Mouse (Mus musculus): ENCODE measurements at regions not wholly inside any gene's neighbourhood (a gene's known extent, or its start where the extent isn't known, plus 50 kb on each side); places are given as distances from the start of the nearest gene placed in this dataset.
"Not testable (repeated sequence)": the region's sequence is repeated elsewhere in the genome, so short reads cannot be mapped to it uniquely, and the experiment has no call there.

DNA sequence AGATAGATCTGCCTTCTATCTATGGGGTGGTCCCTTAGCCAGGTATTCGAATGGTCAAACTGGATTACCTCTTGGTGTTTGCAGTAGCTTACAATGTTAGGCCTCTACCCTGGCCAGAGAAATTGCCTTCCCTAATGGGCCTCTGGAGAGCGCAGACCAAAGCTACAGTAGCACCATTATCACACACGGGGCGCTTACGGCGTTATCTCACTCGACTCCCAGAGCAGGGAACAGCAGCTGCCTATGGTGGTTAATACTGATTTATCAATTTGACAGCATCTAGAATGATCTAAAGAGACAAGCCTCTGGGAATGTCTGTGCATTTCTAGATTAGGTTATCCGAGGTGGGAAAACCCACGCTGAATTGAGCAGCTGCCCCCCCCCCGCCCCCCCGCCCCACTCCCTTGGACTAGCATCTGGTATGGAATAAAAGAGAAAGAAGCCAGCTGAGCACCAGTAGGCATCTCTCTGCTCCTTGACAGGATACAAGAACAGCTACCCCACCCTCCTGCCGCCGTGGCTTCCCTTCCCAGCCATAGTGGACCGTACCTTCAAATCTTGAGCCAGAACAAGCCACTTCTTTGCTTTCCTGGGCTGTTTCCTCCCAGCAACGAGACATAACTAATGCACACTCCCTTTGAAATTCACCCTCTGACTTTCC lies 151.7 kb upstream of the Ajap1 start:
- H3K9me3 ChIP-seq (replicated peaks; ENCODE audit: control insufficient read depth, low read length): no peaks in the 10 kb centered on the region
- no peak overlapping the region for H3K4me2 ChIP-seq (ENCODE audit: low read depth, low read length)
- no peak for ATAC-seq (ENCODE audit: insufficient read depth, low FRiP score)
- 37% methylated on average over 15 of the region's 15 CpGs for WGBS
- H3K36me3 ChIP-seq (ENCODE audit: control insufficient read depth, insufficient read depth, low read length): no peaks in the 10 kb centered on the region
- H3K9ac ChIP-seq (ENCODE audit: low read length): no peak overlapping the region
- no peaks in the 10 kb centered on the region for H3K4me1 ChIP-seq (ENCODE audit: control insufficient read depth, insufficient read depth, low read length)
- H3K27me3 ChIP-seq (ENCODE audit: control insufficient read depth, insufficient read depth, low read length): no peaks in the 10 kb centered on the region
- no peak overlapping the region for H3K4me3 ChIP-seq (replicated peaks; ENCODE audit: low read length)
- no peak overlapping the region for H3K27ac ChIP-seq (ENCODE audit: low read length)

- no peaks in the 10 kb centered on the region for H3K27me3 ChIP-seq (ENCODE audit: control insufficient read depth, insufficient read depth, low read length)
- no peak overlapping the region for H3K27ac ChIP-seq (ENCODE audit: low read length)
- no peak overlapping the region for H3K4me3 ChIP-seq (replicated peaks; ENCODE audit: low read length)
- no peaks in the 10 kb centered on the region for H3K36me3 ChIP-seq (ENCODE audit: control insufficient read depth, insufficient read depth, low read length)
- no peak overlapping the region for H3K4me2 ChIP-seq (ENCODE audit: low read depth, low read length)
- H3K9me3 ChIP-seq (replicated peaks; ENCODE audit: control insufficient read depth, low read length): no peaks in the 10 kb centered on the region
- WGBS: 0% methylated on average over 1 of the region's 1 CpGs
- H3K4me1 ChIP-seq (ENCODE audit: control insufficient read depth, insufficient read depth, low read length): no peaks in the 10 kb centered on the region
- H3K9ac ChIP-seq (ENCODE audit: low read length): no peak overlapping the region
- ATAC-seq (ENCODE audit: insufficient read depth, low FRiP score): no peak
Measured at GRCm38 (mm10) chr4:153637989-153638388, 155.4 kb upstream of the Ajap1 start.

- Histone ChIP-seq H3K9ac (ENCODE audit: low read length) (no peak overlapping the region), H3K9me3 (replicated peaks; ENCODE audit: control insufficient read depth, low read length) (no peaks in the 10 kb centered on the region), H3K4me3 (replicated peaks; ENCODE audit: low read length) (no peak overlapping the region), H3K27me3 (ENCODE audit: control insufficient read depth, insufficient read depth, low read length) (no peaks in the 10 kb centered on the region), H3K4me1 (ENCODE audit: control insufficient read depth, insufficient read depth, low read length) (no peaks in the 10 kb centered on the region), H3K36me3 (ENCODE audit: control insufficient read depth, insufficient read depth, low read length) (no peaks in the 10 kb centered on the region), H3K4me2 (ENCODE audit: low read depth, low read length) (no peak overlapping the region), H3K27ac (ENCODE audit: low read length) (no peak overlapping the region)
- no peak; the same call in 1 of the 2 replicates for ATAC-seq (ENCODE audit: insufficient read depth, low FRiP score)
- WGBS: 10% methylated on average over 5 of the region's 5 CpGs
Measured at GRCm38 (mm10) chr4:153651849-153652248, 169.2 kb upstream of the Ajap1 start.

DNA sequence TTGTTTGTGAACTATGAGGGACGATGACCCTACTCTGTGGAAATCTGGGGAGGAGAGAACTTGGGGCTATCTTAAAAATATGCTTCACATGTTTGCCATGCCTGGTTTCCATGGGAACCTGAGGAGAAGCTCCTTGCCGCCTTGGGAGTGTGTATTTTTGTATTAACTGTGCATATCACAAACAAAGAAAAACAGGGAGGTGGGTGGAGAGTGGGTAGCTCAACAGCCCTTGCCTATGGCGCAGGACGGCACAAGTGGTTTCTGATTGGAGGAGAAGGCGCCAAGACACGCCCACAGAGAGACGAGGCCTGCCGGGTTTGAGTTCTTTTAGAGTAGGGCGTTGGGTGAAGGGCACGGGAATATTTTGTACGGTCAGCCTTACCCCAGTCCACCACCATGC lies 170.2 kb upstream of the Ajap1 start:
- Histone ChIP-seq H3K27me3 (ENCODE audit: control insufficient read depth, insufficient read depth, low read length) (no peaks in the 10 kb centered on the region), H3K27ac (ENCODE audit: low read length) (no peak overlapping the region), H3K4me1 (ENCODE audit: control insufficient read depth, insufficient read depth, low read length) (no peaks in the 10 kb centered on the region), H3K36me3 (ENCODE audit: control insufficient read depth, insufficient read depth, low read length) (no peaks in the 10 kb centered on the region), H3K4me2 (ENCODE audit: low read depth, low read length) (no peak overlapping the region), H3K9ac (ENCODE audit: low read length) (no peak overlapping the region), H3K4me3 (replicated peaks; ENCODE audit: low read length) (no peak overlapping the region), H3K9me3 (replicated peaks; ENCODE audit: control insufficient read depth, low read length) (no peaks in the 10 kb centered on the region)
- 81% methylated on average over 11 of the region's 11 CpGs for WGBS
- no peak for ATAC-seq (ENCODE audit: insufficient read depth, low FRiP score)

GRCm38 (mm10) chr4:153662731-153663130 lies 180.1 kb upstream of the Ajap1 start:
- ATAC-seq (ENCODE audit: insufficient read depth, low FRiP score): no peak
- no peak overlapping the region for H3K4me2 ChIP-seq (ENCODE audit: low read depth, low read length)
- no peaks in the 10 kb centered on the region for H3K9me3 ChIP-seq (replicated peaks; ENCODE audit: control insufficient read depth, low read length)
- no peak overlapping the region for H3K27ac ChIP-seq (ENCODE audit: low read length)
- 78% methylated on average over 7 of the region's 7 CpGs for WGBS
- no peaks in the 10 kb centered on the region for H3K27me3 ChIP-seq (ENCODE audit: control insufficient read depth, insufficient read depth, low read length)
- H3K4me1 ChIP-seq (ENCODE audit: control insufficient read depth, insufficient read depth, low read length): no peaks in the 10 kb centered on the region
- no peak overlapping the region for H3K9ac ChIP-seq (ENCODE audit: low read length)
- H3K4me3 ChIP-seq (replicated peaks; ENCODE audit: low read length): no peak overlapping the region
- H3K36me3 ChIP-seq (ENCODE audit: control insufficient read depth, insufficient read depth, low read length): no peaks in the 10 kb centered on the region

GRCm38 (mm10) chr4:153666626-153667236 lies 184.1 kb upstream of the Ajap1 start:
- not testable (repeated sequence) for H3K27me3 ChIP-seq (ENCODE audit: control insufficient read depth, insufficient read depth, low read length); H3K4me1 ChIP-seq (ENCODE audit: control insufficient read depth, insufficient read depth, low read length); H3K27ac ChIP-seq (ENCODE audit: low read length); H3K9ac ChIP-seq (ENCODE audit: low read length); H3K4me2 ChIP-seq (ENCODE audit: low read depth, low read length); ATAC-seq (ENCODE audit: insufficient read depth, low FRiP score); H3K36me3 ChIP-seq (ENCODE audit: control insufficient read depth, insufficient read depth, low read length); H3K4me3 ChIP-seq (replicated peaks; ENCODE audit: low read length); H3K9me3 ChIP-seq (replicated peaks; ENCODE audit: control insufficient read depth, low read length)
- WGBS: 77% methylated on average over 6 of the region's 6 CpGs

- H3K9ac ChIP-seq (ENCODE audit: low read length): no peak overlapping the region
- 75% methylated on average over 4 of the region's 4 CpGs for WGBS
- no peaks in the 10 kb centered on the region for H3K9me3 ChIP-seq (replicated peaks; ENCODE audit: control insufficient read depth, low read length)
- H3K36me3 ChIP-seq (ENCODE audit: control insufficient read depth, insufficient read depth, low read length): no peaks in the 10 kb centered on the region
- no peaks in the 10 kb centered on the region for H3K27me3 ChIP-seq (ENCODE audit: control insufficient read depth, insufficient read depth, low read length)
- no peak overlapping the region for H3K27ac ChIP-seq (ENCODE audit: low read length)
- H3K4me2 ChIP-seq (ENCODE audit: low read depth, low read length): no peak overlapping the region
- ATAC-seq (ENCODE audit: insufficient read depth, low FRiP score): no peak
- H3K4me3 ChIP-seq (replicated peaks; ENCODE audit: low read length): no peak overlapping the region
- H3K4me1 ChIP-seq (ENCODE audit: control insufficient read depth, insufficient read depth, low read length): no peaks in the 10 kb centered on the region
Measured at GRCm38 (mm10) chr4:153669070-153669469, 186.5 kb upstream of the Ajap1 start.

DNA sequence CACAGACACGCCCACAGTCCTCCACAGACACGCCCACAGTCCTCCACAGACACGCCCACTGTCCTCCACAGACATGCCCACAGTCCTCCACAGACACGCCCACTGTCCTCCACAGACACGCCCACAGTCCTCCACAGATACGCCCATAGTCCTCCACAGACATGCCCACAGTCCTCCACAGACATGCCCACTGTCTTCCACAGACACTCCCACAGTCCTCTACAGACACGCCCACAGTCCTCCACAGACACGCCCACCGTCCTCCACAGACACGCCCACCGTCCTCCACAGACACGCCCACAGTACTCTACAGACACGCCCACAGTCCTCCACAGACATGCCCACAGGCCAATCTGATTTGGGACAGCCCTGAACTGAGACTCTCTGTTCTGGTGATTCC lies 187.6 kb upstream of the Ajap1 start:
- Histone ChIP-seq H3K4me3 (replicated peaks; ENCODE audit: low read length) (no peak overlapping the region), H3K4me1 (ENCODE audit: control insufficient read depth, insufficient read depth, low read length) (no peaks in the 10 kb centered on the region), H3K36me3 (ENCODE audit: control insufficient read depth, insufficient read depth, low read length) (no peaks in the 10 kb centered on the region), H3K27me3 (ENCODE audit: control insufficient read depth, insufficient read depth, low read length) (no peaks in the 10 kb centered on the region), H3K27ac (ENCODE audit: low read length) (no peak overlapping the region), H3K9ac (ENCODE audit: low read length) (no peak overlapping the region), H3K9me3 (replicated peaks; ENCODE audit: control insufficient read depth, low read length) (no peaks in the 10 kb centered on the region), H3K4me2 (ENCODE audit: low read depth, low read length) (no peak overlapping the region)
- 82% methylated on average over 13 of the region's 13 CpGs for WGBS
- ATAC-seq (ENCODE audit: insufficient read depth, low FRiP score): no peak

GRCm38 (mm10) chr4:153675431-153675830 lies 192.8 kb upstream of the Ajap1 start:
- Histone ChIP-seq H3K27ac (ENCODE audit: low read length) (no peak overlapping the region), H3K4me2 (ENCODE audit: low read depth, low read length) (no peak overlapping the region), H3K4me3 (replicated peaks; ENCODE audit: low read length) (no peak overlapping the region), H3K27me3 (ENCODE audit: control insufficient read depth, insufficient read depth, low read length) (no peaks in the 10 kb centered on the region), H3K9me3 (replicated peaks; ENCODE audit: control insufficient read depth, low read length) (no peaks in the 10 kb centered on the region), H3K4me1 (ENCODE audit: control insufficient read depth, insufficient read depth, low read length) (no peaks in the 10 kb centered on the region), H3K9ac (ENCODE audit: low read length) (no peak overlapping the region), H3K36me3 (ENCODE audit: control insufficient read depth, insufficient read depth, low read length) (no peaks in the 10 kb centered on the region)
- WGBS: 79% methylated on average over 2 of the region's 2 CpGs
- ATAC-seq (ENCODE audit: insufficient read depth, low FRiP score): no peak

Data from stomach, embryonic 16.5 days (tissue).